Mouse (Mus musculus): ENCODE results near the gene Igsf8. TPM values are rescaled to one million over a fixed set of nuclear protein-coding genes. Genes with fewer than 3 reads are reported as not detected.

Igsf8 gene
- polyA plus RNA-seq, 1 experiment from 2014 or later, result 142 TPM

GRCm38 (mm10) chr1:172297611-172298537 lies 36.4 kb downstream of the Igsf8 start, which contains the start of gene Atp1a2:
Gene Atp1a2, minus strand, starts transcription at chr1:172298064.
- peak within 1 kb of the TSS; percentile 79 for H3K27ac ChIP-seq
- no peaks in the 10 kb centered on the region for H3K9me3 ChIP-seq
- 13% methylated on average over 16 of the region's 16 CpGs for WGBS
- H3K27me3 ChIP-seq (ENCODE audit: insufficient read depth, poor library complexity, severe bottlenecking), result peaks cover 37% of the 10 kb centered on the region
- peak within 1 kb of the TSS; percentile 34; the same call in 1 of the 2 replicates for H3K4me3 ChIP-seq
- peak; percentile 54 for DNase-seq (ENCODE audit: low spot score)
- H3K36me3 ChIP-seq, result no peaks in the 10 kb centered on the region
- peaks cover 76% of the 10 kb centered on the region for H3K4me1 ChIP-seq (replicated peaks)

GRCm38 (mm10) chr1:172299528-172299927 lies 38.1 kb downstream of the Igsf8 start:
- peaks cover 37% of the 10 kb centered on the region for H3K27me3 ChIP-seq (ENCODE audit: insufficient read depth, poor library complexity, severe bottlenecking)
- DNase-seq (ENCODE audit: low spot score), result no peak
- peaks cover 86% of the 10 kb centered on the region for H3K4me1 ChIP-seq (replicated peaks)

GRCm38 (mm10) chr1:172300247-172300646 lies 38.8 kb downstream of the Igsf8 start:
- Histone ChIP-seq H3K4me1 (replicated peaks) (peaks cover 89% of the 10 kb centered on the region), H3K4me3 (no peak overlapping the region), H3K27ac (peak overlapping the region; percentile 62), H3K36me3 (no peaks in the 10 kb centered on the region), H3K27me3 (ENCODE audit: insufficient read depth, poor library complexity, severe bottlenecking) (peaks cover 37% of the 10 kb centered on the region), H3K9me3 (no peaks in the 10 kb centered on the region)
- 57% methylated on average over 5 of the region's 5 CpGs for WGBS
- DNase-seq (ENCODE audit: low spot score), result no peak

More at GRCm38 (mm10) chr1:172299528-172299927, 38.1 kb downstream of the Igsf8 start:
- no peaks in the 10 kb centered on the region for H3K9me3 ChIP-seq
- no peaks in the 10 kb centered on the region for H3K36me3 ChIP-seq
- WGBS, result 52% methylated on average over 7 of the region's 7 CpGs
- H3K27ac ChIP-seq, result peak overlapping the region; percentile 3; the same call in 1 of the 2 replicates
- H3K4me3 ChIP-seq, result no peak overlapping the region

- DNase-seq (ENCODE audit: low spot score), result no peak
- no peak overlapping the region for H3K4me3 ChIP-seq
- 41% methylated on average over 12 of the region's 12 CpGs for WGBS
- H3K9me3 ChIP-seq, result no peaks in the 10 kb centered on the region
- H3K4me1 ChIP-seq (replicated peaks), result peaks cover 85% of the 10 kb centered on the region
- peak overlapping the region; percentile 62 for H3K27ac ChIP-seq
- peaks cover 37% of the 10 kb centered on the region for H3K27me3 ChIP-seq (ENCODE audit: insufficient read depth, poor library complexity, severe bottlenecking)
- no peaks in the 10 kb centered on the region for H3K36me3 ChIP-seq
Observed at GRCm38 (mm10) chr1:172301180-172301579, 39.7 kb downstream of the Igsf8 start.

GRCm38 (mm10) chr1:172302311-172302710 lies 40.9 kb downstream of the Igsf8 start:
- Histone ChIP-seq H3K4me3 (no peak overlapping the region), H3K27ac (peak overlapping the region; percentile 77), H3K9me3 (no peaks in the 10 kb centered on the region), H3K36me3 (no peaks in the 10 kb centered on the region), H3K27me3 (ENCODE audit: insufficient read depth, poor library complexity, severe bottlenecking) (peaks cover 26% of the 10 kb centered on the region), H3K4me1 (replicated peaks) (peaks cover 82% of the 10 kb centered on the region)
- WGBS, result 46% methylated on average over 3 of the region's 3 CpGs
- DNase-seq (ENCODE audit: low spot score), result no peak

- no peaks in the 10 kb centered on the region for H3K9me3 ChIP-seq
- peak overlapping the region; percentile 77 for H3K27ac ChIP-seq
- H3K27me3 ChIP-seq (ENCODE audit: insufficient read depth, poor library complexity, severe bottlenecking), result peaks cover 26% of the 10 kb centered on the region
- peak overlapping the region; percentile 18 for H3K4me3 ChIP-seq
- peak; percentile 77 for DNase-seq (ENCODE audit: low spot score)
- H3K36me3 ChIP-seq, result no peaks in the 10 kb centered on the region
- peaks cover 79% of the 10 kb centered on the region for H3K4me1 ChIP-seq (replicated peaks)
- WGBS, result 4% methylated on average over 6 of the region's 6 CpGs
Observed at GRCm38 (mm10) chr1:172302851-172303250, 41.4 kb downstream of the Igsf8 start.

GRCm38 (mm10) chr1:172304443-172304842 lies 43.0 kb downstream of the Igsf8 start:
- no peak overlapping the region for H3K27ac ChIP-seq

GRCm38 (mm10) chr1:172305153-172305552 lies 43.7 kb downstream of the Igsf8 start:
- WGBS, result 95% methylated on average over 2 of the region's 2 CpGs
- Histone ChIP-seq H3K9me3 (no peaks in the 10 kb centered on the region), H3K36me3 (no peaks in the 10 kb centered on the region), H3K4me3 (no peak overlapping the region), H3K27me3 (ENCODE audit: insufficient read depth, poor library complexity, severe bottlenecking) (peaks cover 11% of the 10 kb centered on the region), H3K27ac (no peak overlapping the region), H3K4me1 (replicated peaks) (peaks cover 79% of the 10 kb centered on the region)
- DNase-seq (ENCODE audit: low spot score), result no peak

More at GRCm38 (mm10) chr1:172304443-172304842, 43.0 kb downstream of the Igsf8 start:
- Histone ChIP-seq H3K4me3 (no peak overlapping the region), H3K4me1 (replicated peaks) (peaks cover 78% of the 10 kb centered on the region), H3K36me3 (no peaks in the 10 kb centered on the region), H3K9me3 (no peaks in the 10 kb centered on the region), H3K27me3 (ENCODE audit: insufficient read depth, poor library complexity, severe bottlenecking) (peaks cover 16% of the 10 kb centered on the region)
- no peak for DNase-seq (ENCODE audit: low spot score)
- 72% methylated on average over 6 of the region's 6 CpGs for WGBS

- Histone ChIP-seq H3K9me3 (no peaks in the 10 kb centered on the region), H3K27me3 (ENCODE audit: insufficient read depth, poor library complexity, severe bottlenecking) (peaks cover 8% of the 10 kb centered on the region; the same call in 1 of the 2 replicates), H3K36me3 (no peaks in the 10 kb centered on the region), H3K27ac (peak overlapping the region; percentile 29; the same call in 1 of the 2 replicates), H3K4me3 (no peak overlapping the region), H3K4me1 (replicated peaks) (peaks cover 78% of the 10 kb centered on the region)
- 80% methylated on average over 3 of the region's 3 CpGs for WGBS
- DNase-seq (ENCODE audit: low spot score), result no peak
Observed at GRCm38 (mm10) chr1:172305635-172306034, 44.2 kb downstream of the Igsf8 start.

GRCm38 (mm10) chr1:172306196-172306595 lies 44.8 kb downstream of the Igsf8 start:
- WGBS, result 79% methylated on average over 4 of the region's 4 CpGs
- Histone ChIP-seq H3K4me3 (no peak overlapping the region), H3K27me3 (ENCODE audit: insufficient read depth, poor library complexity, severe bottlenecking) (peaks cover 8% of the 10 kb centered on the region; the same call in 1 of the 2 replicates), H3K4me1 (replicated peaks) (peaks cover 76% of the 10 kb centered on the region), H3K9me3 (no peaks in the 10 kb centered on the region), H3K27ac (peak overlapping the region; percentile 29; the same call in 1 of the 2 replicates), H3K36me3 (no peaks in the 10 kb centered on the region)
- DNase-seq (ENCODE audit: low spot score), result no peak

- Histone ChIP-seq H3K4me3 (no peak overlapping the region), H3K9me3 (no peaks in the 10 kb centered on the region), H3K36me3 (no peaks in the 10 kb centered on the region), H3K27ac (peak overlapping the region; percentile 62), H3K27me3 (ENCODE audit: insufficient read depth, poor library complexity, severe bottlenecking) (peaks cover 11% of the 10 kb centered on the region; the same call in 1 of the 2 replicates), H3K4me1 (replicated peaks) (peaks cover 76% of the 10 kb centered on the region)
- DNase-seq (ENCODE audit: low spot score), result no peak
- WGBS, result 83% methylated on average over 6 of the region's 6 CpGs
Observed at GRCm38 (mm10) chr1:172306885-172307284, 45.4 kb downstream of the Igsf8 start.

GRCm38 (mm10) chr1:172307936-172308335 lies 46.5 kb downstream of the Igsf8 start:
- no peak overlapping the region for H3K4me3 ChIP-seq
- no peak for DNase-seq (ENCODE audit: low spot score)
- H3K27ac ChIP-seq, result peak overlapping the region; percentile 74
- no peaks in the 10 kb centered on the region for H3K36me3 ChIP-seq
- 60% methylated on average over 10 of the region's 10 CpGs for WGBS
- H3K9me3 ChIP-seq, result no peaks in the 10 kb centered on the region
- peaks cover 75% of the 10 kb centered on the region for H3K4me1 ChIP-seq (replicated peaks)
- H3K27me3 ChIP-seq (ENCODE audit: insufficient read depth, poor library complexity, severe bottlenecking), result peaks cover 11% of the 10 kb centered on the region; the same call in 1 of the 2 replicates

- Histone ChIP-seq H3K4me3 (no peak overlapping the region), H3K27me3 (ENCODE audit: insufficient read depth, poor library complexity, severe bottlenecking) (peaks cover 12% of the 10 kb centered on the region; the same call in 1 of the 2 replicates), H3K36me3 (no peaks in the 10 kb centered on the region), H3K4me1 (replicated peaks) (peaks cover 75% of the 10 kb centered on the region), H3K9me3 (no peaks in the 10 kb centered on the region), H3K27ac (peak overlapping the region; percentile 74)
- DNase-seq (ENCODE audit: low spot score), result no peak
- whole genome bisulfite sequencing, result 100% methylated on average over 1 of the region's 1 CpGs
Observed at GRCm38 (mm10) chr1:172308409-172308808, 47.0 kb downstream of the Igsf8 start.
